Mouse (Mus musculus): ENCODE measurements around the gene Ankrd33. TPM values are rescaled to one million over a fixed set of nuclear protein-coding genes. Genes with fewer than 3 reads are reported as not detected.

The Ankrd33 gene
- total and polyA plus RNA-seq, 2 experiments, result not detected

DNA sequence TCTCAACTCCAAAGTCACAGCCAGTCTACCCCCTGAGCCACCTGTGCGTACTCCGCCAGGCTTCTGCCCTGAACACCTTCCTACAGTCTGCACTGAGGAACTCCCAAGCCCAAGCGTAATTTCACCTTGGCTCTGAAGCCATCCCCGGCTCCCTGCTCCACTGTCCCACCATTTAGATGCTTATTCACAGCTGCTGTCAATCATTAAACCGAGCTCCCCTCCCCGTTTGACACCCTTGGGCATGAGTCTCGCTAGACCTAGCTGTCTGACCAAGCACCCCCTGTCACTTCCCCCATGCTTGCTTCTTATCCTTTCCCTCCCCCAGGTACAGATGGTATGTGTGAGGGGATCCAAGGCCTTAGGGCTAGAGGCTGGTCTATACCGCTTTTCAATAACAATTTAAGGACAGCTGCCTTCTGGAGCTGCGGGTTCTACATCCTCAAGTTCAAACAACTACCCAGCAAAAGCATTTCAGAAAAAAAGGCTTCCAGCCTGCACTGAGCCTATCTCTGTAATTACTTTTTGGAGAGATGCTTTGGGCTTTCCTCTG is 45.8 kb upstream of the Ankrd33 start:
- no peak overlapping the region for H3K27ac ChIP-seq (replicated peaks; ENCODE audit: insufficient read depth, low read depth, low read length)

DNA sequence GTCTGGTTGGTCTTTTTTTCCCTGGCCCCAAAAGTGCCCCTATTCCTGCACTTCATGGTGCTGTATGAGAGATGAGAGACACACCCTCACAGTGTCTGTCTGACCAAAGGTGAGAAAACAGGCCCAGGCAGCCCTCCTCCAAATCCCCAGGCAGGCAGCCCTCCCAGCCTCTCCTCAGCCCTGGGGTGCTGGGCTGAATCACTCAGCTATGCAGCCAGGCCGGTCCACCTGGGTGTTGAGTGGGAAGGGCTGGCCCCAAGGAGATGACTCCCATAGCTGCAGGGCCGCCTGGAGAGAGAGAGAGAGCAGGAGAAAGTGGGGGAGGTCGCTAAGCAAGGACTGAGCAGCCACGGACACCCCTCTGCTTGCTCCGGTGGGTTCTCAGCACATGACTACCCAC is 44.8 kb upstream of the Ankrd33 start:
- H3K36me3 ChIP-seq (ENCODE audit: control insufficient read depth, insufficient read depth, low read length), result no peaks in the 10 kb centered on the region
- no peaks in the 10 kb centered on the region for H3K27me3 ChIP-seq (ENCODE audit: control insufficient read depth, insufficient read depth, low read length)
- peaks cover 25% of the 10 kb centered on the region for H3K4me1 ChIP-seq (ENCODE audit: control insufficient read depth, insufficient read depth, low read length)
- no peak for DNase-seq (ENCODE audit: extremely low read depth, low read depth, low spot score)
- H3K9ac ChIP-seq (ENCODE audit: low read depth, low read length), result no peak overlapping the region
- TF ChIP-seq CTCF (IDR thresholded peaks at IDR 0.05; ENCODE audit: low read depth, low read length) (no peak), POLR2A (IDR thresholded peaks at IDR 0.05; ENCODE audit: extremely low read depth, insufficient read depth, low read length) (no peak)
- H3K4me3 ChIP-seq (ENCODE audit: insufficient read depth, low read depth, low read length), result no peak overlapping the region
- WGBS, result 71% methylated on average over 5 of the region's 5 CpGs
- no peak overlapping the region for H3K27ac ChIP-seq (replicated peaks; ENCODE audit: insufficient read depth, low read depth, low read length)
- peaks cover 54% of the 10 kb centered on the region; the same call in 1 of the 2 replicates for H3K79me2 ChIP-seq (ENCODE audit: control insufficient read depth, insufficient read depth, low read length)

More for the DNA sequence above, 45.8 kb upstream of the Ankrd33 start:
- Histone ChIP-seq H3K9ac (ENCODE audit: low read depth, low read length) (no peak overlapping the region), H3K4me1 (ENCODE audit: control insufficient read depth, insufficient read depth, low read length) (peaks cover 20% of the 10 kb centered on the region), H3K79me2 (ENCODE audit: control insufficient read depth, insufficient read depth, low read length) (peaks cover 53% of the 10 kb centered on the region; the same call in 1 of the 2 replicates), H3K36me3 (ENCODE audit: control insufficient read depth, insufficient read depth, low read length) (no peaks in the 10 kb centered on the region), H3K4me3 (ENCODE audit: insufficient read depth, low read depth, low read length) (no peak overlapping the region), H3K27me3 (ENCODE audit: control insufficient read depth, insufficient read depth, low read length) (no peaks in the 10 kb centered on the region)
- 43% methylated on average over 9 of the region's 9 CpGs for WGBS
- no peak for TF ChIP-seq POLR2A (IDR thresholded peaks at IDR 0.05; ENCODE audit: extremely low read depth, insufficient read depth, low read length)
- TF ChIP-seq CTCF (IDR thresholded peaks at IDR 0.05; ENCODE audit: low read depth, low read length), result no peak
- peak; percentile 28 for DNase-seq (ENCODE audit: extremely low read depth, low read depth, low spot score)

DNA sequence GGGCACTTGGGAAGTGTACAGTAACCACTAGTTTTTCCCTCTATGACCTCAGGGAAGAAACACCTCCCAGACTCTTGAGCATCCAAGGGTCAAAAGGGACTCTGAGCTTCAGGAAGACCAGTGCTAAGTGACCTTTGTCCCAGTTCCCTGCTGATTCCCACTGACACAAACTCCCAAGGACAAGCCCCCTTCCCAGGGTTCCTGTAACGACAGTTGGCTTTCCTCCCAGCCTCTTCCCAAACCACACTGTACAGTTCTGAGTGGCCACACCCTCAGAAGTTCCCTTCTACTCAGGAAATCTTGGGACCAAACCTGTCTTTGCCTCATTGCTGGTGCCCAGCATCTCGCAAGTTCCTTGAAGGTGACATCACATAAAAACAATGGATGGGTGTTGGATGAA is 42.8 kb upstream of the Ankrd33 start:
- H3K79me2 ChIP-seq (ENCODE audit: control insufficient read depth, insufficient read depth, low read length), result peaks cover 55% of the 10 kb centered on the region; the same call in 1 of the 2 replicates
- 57% methylated on average over 2 of the region's 2 CpGs for WGBS
- H3K4me3 ChIP-seq (ENCODE audit: insufficient read depth, low read depth, low read length), result no peak overlapping the region

DNA sequence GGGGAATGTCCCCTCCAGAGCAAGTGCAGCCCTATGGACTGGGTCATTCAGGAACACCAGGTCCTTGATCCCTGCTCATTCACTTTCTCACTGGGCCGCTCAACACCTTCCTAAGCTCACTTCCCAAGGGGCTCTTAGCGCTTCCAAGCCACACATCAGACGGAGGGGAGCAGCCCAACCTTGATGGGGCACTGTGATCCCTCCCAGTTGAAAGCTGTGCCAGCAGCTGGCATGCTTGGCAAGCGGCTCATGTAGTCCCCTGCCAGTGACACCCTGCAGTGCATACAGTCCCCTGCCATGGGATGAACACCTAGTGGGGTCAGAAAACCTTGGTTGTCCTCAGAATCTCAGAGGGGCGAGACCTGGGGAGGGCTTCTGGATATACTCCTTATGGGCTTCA is 41.5 kb upstream of the Ankrd33 start:
- no peak overlapping the region for H3K27ac ChIP-seq (replicated peaks; ENCODE audit: insufficient read depth, low read depth, low read length)
- H3K4me1 ChIP-seq (ENCODE audit: control insufficient read depth, insufficient read depth, low read length), result peaks cover 28% of the 10 kb centered on the region
- peaks cover 57% of the 10 kb centered on the region; the same call in 1 of the 2 replicates for H3K79me2 ChIP-seq (ENCODE audit: control insufficient read depth, insufficient read depth, low read length)
- H3K4me3 ChIP-seq (ENCODE audit: insufficient read depth, low read depth, low read length), result no peak overlapping the region
- no peak for DNase-seq (ENCODE audit: extremely low read depth, low read depth, low spot score)
- TF ChIP-seq CTCF (IDR thresholded peaks at IDR 0.05; ENCODE audit: low read depth, low read length) (no peak), POLR2A (IDR thresholded peaks at IDR 0.05; ENCODE audit: extremely low read depth, insufficient read depth, low read length) (no peak)
- no peaks in the 10 kb centered on the region for H3K27me3 ChIP-seq (ENCODE audit: control insufficient read depth, insufficient read depth, low read length)
- no peaks in the 10 kb centered on the region for H3K36me3 ChIP-seq (ENCODE audit: control insufficient read depth, insufficient read depth, low read length)
- 66% methylated on average over 5 of the region's 5 CpGs for WGBS
- H3K9ac ChIP-seq (ENCODE audit: low read depth, low read length), result no peak overlapping the region

More for the DNA sequence above, 42.8 kb upstream of the Ankrd33 start:
- Histone ChIP-seq H3K4me1 (ENCODE audit: control insufficient read depth, insufficient read depth, low read length) (peaks cover 29% of the 10 kb centered on the region), H3K27ac (replicated peaks; ENCODE audit: insufficient read depth, low read depth, low read length) (no peak overlapping the region), H3K36me3 (ENCODE audit: control insufficient read depth, insufficient read depth, low read length) (no peaks in the 10 kb centered on the region), H3K9ac (ENCODE audit: low read depth, low read length) (no peak overlapping the region), H3K27me3 (ENCODE audit: control insufficient read depth, insufficient read depth, low read length) (no peaks in the 10 kb centered on the region)
- no peak for TF ChIP-seq CTCF (IDR thresholded peaks at IDR 0.05; ENCODE audit: low read depth, low read length)
- TF ChIP-seq POLR2A (IDR thresholded peaks at IDR 0.05; ENCODE audit: extremely low read depth, insufficient read depth, low read length), result no peak
- DNase-seq (ENCODE audit: extremely low read depth, low read depth, low spot score), result no peak

DNA sequence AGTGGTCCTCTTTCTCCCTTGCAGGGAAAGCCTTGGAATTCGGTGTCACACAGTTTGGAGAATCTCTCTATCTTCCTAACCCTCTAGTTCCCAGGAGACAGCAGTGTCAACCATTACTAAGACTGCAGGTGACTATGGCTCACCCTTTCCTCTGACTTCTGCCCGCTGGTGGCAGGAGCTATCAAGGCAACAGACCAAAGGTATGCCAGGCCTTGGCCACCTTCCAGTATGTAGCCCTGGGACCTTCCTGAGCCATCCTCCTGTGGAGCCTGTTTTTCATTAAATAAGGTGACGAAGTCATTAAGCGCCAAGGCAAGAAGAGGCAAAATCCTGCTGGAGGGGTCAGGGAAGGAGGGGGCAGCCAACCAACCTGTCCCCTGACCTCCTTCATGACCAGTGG is 40.4 kb upstream of the Ankrd33 start:
- Histone ChIP-seq H3K9ac (ENCODE audit: low read depth, low read length) (no peak overlapping the region), H3K36me3 (ENCODE audit: control insufficient read depth, insufficient read depth, low read length) (no peaks in the 10 kb centered on the region), H3K27ac (replicated peaks; ENCODE audit: insufficient read depth, low read depth, low read length) (no peak overlapping the region), H3K79me2 (ENCODE audit: control insufficient read depth, insufficient read depth, low read length) (peaks cover 53% of the 10 kb centered on the region; the same call in 1 of the 2 replicates), H3K27me3 (ENCODE audit: control insufficient read depth, insufficient read depth, low read length) (no peaks in the 10 kb centered on the region), H3K4me1 (ENCODE audit: control insufficient read depth, insufficient read depth, low read length) (peaks cover 21% of the 10 kb centered on the region), H3K4me3 (ENCODE audit: insufficient read depth, low read depth, low read length) (no peak overlapping the region)
- peak; percentile 76 for DNase-seq (ENCODE audit: extremely low read depth, low read depth, low spot score)
- peak; percentile 58 for TF ChIP-seq CTCF (IDR thresholded peaks at IDR 0.05; ENCODE audit: low read depth, low read length)
- TF ChIP-seq POLR2A (IDR thresholded peaks at IDR 0.05; ENCODE audit: extremely low read depth, insufficient read depth, low read length), result no peak
- 45% methylated on average over 4 of the region's 4 CpGs for WGBS

DNA sequence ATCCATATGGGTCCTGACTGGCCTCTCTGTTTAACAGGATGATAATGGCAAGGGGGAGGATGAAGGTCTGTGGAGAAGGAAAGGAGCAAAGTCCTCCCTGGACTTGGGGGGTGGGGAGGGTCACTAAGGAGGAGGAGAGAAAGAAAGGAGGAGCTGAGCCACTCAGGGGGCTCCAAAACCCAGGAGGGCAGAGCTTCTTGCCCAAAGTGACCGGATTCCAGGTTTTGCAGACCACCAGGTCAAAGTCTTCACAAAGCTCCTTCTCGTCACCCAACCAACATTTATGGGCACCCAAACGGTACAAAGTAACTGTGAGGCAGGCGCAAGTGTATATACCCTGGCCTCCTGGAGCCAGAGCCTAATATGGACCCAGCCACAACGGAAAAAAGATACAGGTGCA is 39.9 kb upstream of the Ankrd33 start:
- H3K4me1 ChIP-seq (ENCODE audit: control insufficient read depth, insufficient read depth, low read length), result peaks cover 20% of the 10 kb centered on the region
- no peak overlapping the region for H3K4me3 ChIP-seq (ENCODE audit: insufficient read depth, low read depth, low read length)
- H3K36me3 ChIP-seq (ENCODE audit: control insufficient read depth, insufficient read depth, low read length), result no peaks in the 10 kb centered on the region
- no peak overlapping the region for H3K9ac ChIP-seq (ENCODE audit: low read depth, low read length)
- TF ChIP-seq POLR2A (IDR thresholded peaks at IDR 0.05; ENCODE audit: extremely low read depth, insufficient read depth, low read length) (no peak), CTCF (IDR thresholded peaks at IDR 0.05; ENCODE audit: low read depth, low read length) (no peak)
- H3K79me2 ChIP-seq (ENCODE audit: control insufficient read depth, insufficient read depth, low read length), result peaks cover 56% of the 10 kb centered on the region; the same call in 1 of the 2 replicates
- 86% methylated on average over 5 of the region's 5 CpGs for WGBS
- H3K27ac ChIP-seq (replicated peaks; ENCODE audit: insufficient read depth, low read depth, low read length), result no peak overlapping the region
- no peak for DNase-seq (ENCODE audit: extremely low read depth, low read depth, low spot score)
- H3K27me3 ChIP-seq (ENCODE audit: control insufficient read depth, insufficient read depth, low read length), result no peaks in the 10 kb centered on the region
